Mouse (Mus musculus): ENCODE results near the gene Ddx21. TPM values are rescaled to one million over a fixed set of nuclear protein-coding genes. Genes with fewer than 3 reads are reported as not detected.

Gene Ddx21
- total RNA-seq, 1 experiment from 2014 or later: 56.8 TPM

DNA sequence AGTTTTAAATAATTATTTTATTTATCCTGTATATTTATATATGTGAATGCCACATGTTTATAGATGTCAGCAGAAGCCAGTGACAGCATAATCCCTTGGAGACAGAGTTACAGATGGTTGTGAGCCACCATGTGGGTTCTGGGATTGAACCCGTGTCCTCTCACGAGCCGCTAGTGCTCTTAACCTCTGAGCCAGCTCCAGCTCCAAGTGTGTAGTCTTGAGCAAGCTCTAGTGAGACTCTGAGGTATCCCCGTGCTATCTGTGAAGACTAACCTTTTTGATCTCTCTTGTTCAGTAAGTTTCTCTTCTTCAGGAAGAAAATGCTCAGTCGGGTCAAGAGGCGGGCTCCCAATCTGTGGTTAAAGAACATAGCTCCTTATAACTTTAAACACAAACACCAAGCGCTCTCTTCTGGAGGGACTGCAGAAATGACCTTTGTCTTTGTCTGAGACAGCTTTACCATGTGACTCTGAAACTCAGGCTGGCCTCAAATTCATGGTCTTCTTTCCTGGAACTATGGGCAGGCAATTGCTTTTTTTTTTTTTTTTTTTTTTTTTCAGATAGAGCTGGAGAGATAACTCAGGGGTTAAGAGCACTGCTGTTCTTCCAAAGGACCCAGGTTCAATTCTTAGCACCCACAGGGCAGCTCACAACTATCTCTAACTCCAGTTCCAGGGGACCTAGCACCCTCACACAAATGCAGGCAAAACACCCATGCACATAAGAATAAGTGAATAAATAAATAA lies 31.8 kb downstream of the Ddx21 start:
- no peak for DNase-seq

DNA sequence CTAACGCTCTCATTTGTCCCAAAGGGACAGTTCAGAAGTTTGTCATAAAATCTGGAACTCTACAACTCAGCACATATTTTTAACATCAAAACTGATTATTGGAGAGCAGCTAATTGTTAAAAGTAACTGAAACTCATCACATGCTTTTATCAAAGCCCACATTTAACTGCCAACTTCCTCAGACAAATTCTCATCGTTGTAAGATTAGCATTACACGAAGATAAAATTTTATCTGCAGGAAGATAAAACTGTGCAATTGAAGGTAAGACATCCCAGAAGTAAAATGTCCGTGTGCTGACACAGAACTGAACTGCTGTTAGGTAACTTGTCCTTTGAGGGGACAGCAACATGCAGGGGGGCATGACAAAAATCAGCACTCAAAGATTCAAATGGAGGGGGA lies 33.2 kb downstream of the Ddx21 start:
- no peak for DNase-seq

DNA sequence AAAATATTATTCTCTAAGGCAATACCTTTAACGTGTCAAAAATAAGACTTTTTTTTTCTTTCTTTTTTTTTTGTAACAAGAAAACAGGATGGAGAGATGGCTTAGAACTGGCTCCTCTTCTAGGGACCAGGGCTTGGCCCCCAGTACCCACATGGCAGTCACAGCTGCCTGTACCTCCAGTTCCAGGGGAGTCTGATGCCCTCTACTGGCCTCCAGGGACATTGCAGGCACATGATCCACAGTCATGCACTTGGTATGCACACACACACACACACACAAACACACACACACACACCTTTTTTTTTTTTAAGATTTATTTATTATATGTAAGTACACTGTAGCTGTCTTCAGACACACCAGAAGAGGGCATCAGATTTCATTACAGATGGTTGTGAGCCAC lies 44.3 kb downstream of the Ddx21 start:
- no peak for DNase-seq

DNA sequence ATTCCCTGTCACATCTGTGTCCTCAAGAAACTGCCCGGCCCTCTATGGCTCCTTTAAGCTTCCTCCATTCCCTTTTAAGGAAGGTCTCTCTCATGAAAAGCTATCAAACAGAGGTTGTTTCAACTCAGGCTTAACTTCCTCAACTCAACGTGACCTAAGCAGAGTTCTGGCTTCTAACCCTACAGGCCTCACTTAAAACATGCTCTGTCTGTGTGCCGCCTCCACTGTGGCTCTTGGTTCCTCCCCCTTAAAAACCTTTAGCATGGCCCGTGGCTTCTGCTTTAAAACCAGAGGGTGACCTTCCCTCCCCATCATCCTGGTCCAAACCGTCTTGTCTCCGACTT lies 45.6 kb downstream of the Ddx21 start:
- DNase-seq: no peak

DNA sequence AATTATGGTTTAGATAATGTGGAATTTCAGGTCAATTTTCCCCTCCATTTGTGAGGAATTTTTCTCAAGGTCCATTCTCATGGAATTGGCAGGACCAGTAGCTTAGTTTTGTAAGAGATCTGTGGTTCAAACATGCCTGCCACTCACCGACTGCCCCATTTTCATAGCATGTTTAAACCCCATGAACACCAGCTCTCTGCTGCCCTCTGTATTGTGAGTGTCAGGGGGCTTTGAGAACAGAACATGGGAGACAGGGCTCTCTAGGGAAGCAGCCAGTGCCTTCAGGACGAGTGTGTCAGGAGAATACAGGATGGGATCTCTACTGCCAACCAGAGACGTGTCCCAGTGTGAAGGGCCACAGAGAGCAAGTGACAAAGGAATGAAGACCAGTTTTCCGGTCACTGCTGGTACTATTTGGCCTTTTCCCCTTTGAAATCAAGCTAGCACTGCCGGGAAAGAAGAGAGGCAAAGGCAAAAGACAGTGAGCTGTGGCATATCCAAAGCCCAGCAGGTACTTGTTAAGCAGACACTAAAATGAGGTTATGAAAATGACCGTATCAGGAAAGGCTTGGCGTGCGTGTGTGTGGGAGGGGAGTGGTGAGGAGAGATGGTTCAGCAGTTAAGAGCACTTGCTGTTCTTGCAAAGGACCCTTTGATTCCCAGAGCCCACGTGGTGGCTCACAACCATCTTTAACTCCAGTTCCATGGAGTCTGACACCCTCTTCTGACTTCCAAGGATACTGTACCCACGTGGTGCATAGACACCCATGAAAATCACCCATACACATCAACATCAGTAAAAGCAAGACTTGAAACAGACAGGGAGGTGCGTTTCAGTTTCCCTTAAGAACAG lies 46.1 kb downstream of the Ddx21 start:
- no peak for DNase-seq

DNA sequence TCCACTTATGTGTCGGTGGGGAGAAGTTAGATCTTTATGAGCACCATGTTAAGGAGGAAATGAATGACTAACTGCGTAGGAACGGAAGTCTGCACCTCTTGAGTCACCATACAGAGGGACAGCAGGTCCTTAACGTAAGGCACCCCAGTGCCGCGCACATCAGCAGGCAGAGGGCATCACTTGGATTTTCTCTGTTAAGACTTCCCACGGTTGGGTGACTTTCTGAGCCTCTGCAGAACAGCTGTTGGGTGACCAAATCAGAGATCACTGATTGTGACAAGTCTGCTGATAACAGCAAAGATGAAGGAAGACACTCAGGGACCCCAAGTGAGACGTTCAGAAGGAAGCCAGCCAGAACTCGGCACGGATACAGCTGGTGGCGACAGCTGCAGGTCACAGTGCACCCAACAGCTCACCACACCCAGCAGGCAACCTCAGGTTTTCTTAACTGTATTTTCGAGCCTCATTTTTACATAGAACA lies 48.4 kb downstream of the Ddx21 start:
- no peak for DNase-seq

DNA sequence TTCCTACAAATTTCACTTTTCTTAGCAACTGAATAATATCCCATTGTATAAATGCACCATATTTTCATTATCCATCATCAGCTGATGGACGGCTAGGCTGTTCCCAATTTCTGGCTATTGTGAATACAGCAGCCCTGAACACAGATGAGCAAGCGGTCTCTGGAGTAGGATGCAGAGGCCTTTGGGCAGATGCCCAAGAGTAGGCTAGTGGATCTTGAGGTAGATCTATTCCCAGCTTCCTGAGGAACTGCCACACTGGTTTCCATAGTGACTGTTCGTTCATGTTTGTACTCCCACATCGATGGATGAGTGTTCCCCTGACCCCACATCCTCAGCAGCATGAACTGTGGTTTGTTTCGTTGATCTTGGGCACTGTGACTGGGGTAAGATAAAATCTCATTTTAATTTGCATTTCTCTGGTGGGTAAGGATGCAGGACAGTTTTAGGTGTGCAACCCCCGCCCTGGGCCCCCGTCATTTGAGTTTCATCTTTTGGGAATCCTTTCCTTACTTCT lies 51.2 kb downstream of the Ddx21 start:
- no peak for DNase-seq

DNA sequence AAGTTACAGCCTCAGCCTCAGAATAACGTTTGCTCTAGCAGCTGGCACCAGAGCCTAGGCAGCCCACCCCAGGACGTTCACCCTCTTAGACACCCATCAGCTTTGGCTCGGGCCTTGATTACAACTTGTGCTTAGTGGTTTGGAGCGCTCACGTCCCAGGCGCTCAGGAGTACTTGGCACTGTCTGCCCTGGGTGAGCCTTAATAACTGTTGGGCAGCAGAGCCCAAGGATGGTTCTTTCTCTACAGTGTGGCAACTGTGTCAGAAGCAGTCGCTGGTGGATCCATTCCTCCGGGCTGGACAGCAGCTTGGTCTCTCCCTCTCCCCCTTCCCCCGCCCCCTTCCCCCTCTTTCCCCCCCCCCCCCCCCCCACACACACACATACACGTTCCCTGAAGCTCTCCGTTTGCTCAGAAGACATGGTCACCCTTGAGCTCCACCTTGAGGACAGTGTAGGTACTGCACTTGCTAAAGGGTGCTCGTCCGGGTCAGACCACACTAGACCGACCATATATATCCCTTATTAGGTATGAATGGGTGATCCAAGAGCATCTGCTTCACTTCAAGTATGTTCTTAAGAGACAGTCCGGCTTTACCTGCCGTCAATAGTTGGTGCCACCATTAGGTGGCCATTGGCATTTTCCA lies 52.4 kb downstream of the Ddx21 start:
- peak; percentile 67 for DNase-seq

DNA sequence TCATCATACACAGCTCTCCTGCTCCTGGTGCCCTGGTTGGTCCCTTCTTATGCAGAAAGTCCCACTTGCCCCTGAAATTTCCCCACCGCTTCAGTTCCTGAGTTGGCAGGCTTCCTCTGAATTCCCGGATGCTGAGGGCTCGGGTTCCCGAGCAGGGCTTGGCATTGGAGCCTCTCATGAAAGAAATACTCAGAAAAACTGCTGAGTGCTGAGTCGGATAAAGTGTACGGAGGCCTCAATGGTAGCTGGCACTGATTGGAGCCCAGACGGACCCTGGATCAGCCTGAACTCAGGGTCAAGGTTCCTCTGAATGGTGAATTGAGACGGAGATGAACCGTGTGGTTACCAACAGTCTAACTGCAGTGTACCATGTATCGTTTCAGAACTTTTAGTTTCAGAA lies 55.6 kb downstream of the Ddx21 start:
- DNase-seq: no peak

DNA sequence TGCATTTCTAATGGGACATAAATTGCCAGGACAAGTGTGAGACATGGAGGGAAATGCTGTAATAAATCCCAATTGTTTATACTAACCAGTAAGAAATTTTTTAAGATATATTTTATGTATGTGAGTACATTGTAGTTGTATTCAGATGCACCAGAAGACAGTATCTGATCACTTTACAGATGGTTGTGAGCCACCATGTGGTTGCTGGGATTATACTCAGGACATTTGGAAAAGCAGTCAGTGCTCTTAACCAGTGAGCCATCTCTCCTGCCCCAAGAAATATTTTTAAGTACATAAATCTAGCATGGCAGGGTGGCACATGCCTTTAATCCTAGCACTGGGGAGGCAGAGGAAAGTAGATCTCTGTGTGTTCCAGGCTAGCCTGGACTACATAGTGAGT lies 56.3 kb downstream of the Ddx21 start:
- no peak for DNase-seq

DNA sequence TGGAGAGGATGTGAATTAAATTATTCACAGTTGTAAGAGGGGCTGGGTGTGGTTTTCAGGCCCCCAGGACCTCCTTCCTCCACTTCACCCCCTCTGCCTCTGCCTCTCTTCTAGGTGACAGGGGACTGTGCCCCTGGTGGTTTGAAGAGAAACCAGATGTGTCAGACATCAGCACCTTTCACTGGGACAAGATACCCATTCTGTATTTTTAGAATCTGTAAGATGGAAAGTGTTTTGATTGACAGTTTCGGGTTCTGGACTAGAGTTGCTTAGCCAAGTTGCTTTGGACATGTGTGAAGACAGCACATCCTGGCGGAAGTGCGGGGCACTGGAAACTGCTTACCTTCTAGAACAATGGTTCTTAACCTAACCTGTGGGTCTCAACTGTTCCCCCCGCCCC lies 57.8 kb downstream of the Ddx21 start:
- DNase-seq: no peak

DNA sequence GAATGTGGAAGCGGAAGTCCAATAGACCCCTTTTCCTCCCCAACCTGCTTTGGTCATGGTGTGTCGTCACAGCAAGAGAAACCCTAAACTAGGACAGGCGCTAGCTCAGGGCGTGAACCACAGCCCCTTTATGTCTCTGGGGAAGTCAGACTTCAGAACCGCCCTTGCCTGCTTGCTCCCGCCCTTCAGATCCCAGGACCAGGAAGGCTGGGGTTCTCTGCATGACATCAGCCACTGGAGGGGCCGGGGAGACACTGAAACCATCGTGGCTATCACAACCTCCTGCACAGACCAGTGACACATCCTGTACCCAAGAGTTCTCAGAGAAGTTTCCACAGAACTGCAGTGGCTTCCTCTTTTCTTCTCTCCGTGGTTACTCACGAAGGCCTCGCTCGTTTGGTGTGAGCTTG lies 58.7 kb downstream of the Ddx21 start:
- DNase-seq: no peak

DNA sequence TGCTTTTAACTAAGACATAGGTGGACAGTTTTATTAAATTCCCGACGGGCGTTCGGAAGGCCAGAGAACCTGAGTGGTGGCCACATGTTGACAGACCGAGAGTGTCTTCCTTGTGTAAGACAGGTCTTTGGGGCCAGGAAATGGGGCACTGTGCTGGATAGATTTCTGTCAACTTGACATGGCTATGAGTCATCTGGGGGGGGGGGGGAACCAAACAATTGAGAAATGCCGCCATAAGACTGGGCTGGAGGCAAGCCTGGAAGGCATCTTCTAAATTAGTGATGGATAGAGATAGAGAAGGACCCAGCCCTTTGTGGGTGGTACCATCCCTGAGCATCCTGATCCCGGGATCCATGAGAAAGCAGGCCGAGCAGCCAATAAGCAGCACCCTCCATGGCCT lies 59.2 kb downstream of the Ddx21 start:
- DNase-seq: no peak

DNA sequence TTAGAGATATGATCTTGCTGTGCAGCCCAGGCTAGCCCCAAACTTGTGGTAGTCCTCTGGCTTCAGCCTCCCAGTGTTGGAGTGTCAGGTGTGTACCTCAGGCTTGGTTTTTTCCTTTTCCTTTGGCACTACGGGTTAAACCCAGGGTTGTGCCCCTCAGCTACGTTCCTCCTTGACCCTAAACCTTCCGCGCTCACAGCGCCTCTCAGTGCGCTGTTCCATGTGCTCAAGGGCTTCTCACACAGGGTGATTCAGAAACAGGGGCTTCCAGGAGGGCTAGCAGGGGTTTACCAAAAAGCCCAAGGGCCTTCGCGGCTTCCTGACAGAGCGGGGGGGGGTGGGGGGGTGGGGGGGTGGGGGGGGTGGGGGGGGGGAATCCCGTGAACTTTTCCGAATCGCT lies 59.6 kb downstream of the Ddx21 start:
- no peak for DNase-seq

DNA sequence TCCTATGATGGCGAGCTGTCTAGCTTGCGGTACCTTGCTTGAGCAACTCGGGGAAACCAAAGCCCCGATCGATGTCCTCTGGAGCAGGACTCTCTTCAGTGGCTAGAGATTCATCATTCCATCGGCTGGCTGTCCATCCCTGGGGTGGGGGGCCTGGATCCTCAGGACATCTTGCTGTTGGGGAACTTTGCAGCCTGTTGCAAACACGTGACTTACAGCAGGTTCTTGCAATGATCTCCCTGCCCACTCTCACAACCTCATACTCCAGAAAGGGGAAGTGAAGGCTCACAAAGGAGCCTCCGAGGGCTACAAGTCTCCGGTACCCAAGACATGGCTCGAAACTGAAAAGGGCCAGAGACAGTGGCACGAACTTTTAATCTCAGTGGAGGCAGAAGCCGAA lies 60.6 kb downstream of the Ddx21 start:
- no peak for DNase-seq

DNA sequence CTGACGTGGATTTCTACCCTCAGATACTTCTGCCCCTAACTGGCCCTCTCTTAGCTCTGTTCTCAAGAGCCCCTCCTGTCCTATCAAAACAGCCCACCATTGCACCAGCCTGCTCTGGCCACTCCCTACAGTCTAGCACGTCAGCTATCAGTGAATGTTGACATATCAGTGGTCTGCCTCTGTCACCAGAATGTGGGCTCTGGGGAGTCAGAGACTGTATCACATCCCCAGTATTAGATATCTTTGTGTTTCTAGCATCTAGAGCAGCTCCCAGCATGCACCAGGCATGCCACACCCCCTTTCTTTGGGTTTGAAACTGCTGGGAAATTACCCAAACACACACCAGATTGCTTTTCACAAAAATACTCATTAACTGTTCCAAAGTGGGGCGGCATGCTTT lies 61.3 kb downstream of the Ddx21 start:
- no peak for DNase-seq

DNA sequence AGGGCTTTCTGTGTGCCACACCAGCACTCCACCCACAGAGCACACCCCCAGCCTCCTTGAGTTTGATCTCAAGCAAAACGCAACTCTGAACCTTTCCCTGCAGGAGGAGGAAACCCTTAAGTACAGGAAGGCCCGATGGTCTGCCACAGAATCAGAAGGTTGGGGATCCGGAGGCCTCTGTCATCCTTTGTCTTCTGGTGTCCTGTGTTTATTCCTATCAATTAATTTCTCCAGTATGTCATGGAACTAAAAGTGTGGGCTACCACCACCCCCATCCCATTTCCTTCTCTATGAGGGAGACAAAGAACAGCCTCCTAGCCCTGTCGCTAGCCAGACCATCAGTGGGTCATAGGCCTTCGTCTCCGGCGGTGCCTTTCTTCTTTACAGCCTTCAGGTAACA lies 67.6 kb downstream of the Ddx21 start:
- no peak for DNase-seq

DNA sequence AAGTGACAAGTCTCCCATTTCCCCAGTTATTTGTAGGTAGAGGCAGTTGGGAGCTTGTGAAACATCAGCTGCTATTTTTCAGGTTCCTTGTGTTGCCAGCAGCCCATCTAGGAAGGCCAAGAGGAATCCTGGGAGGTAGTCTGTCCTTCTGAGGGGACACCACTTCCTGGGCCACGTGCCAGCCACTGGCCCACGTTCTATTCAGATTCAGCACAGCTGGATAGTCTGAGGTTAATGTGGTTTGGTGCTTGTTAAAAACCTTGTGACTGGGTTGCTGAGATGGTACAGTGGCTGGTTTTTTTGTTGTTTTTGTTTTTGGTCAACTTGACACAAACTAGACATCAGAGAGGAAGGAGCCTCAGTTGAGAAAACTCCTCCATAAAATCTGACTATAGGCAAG lies 69.2 kb downstream of the Ddx21 start:
- no peak for DNase-seq

Other genes starting within 250 kb of the Ddx21 start
- gene Hk1, start 222.4 kb downstream of the Ddx21 start, total RNA-seq (2021): 20.7 and 27.9 TPM in 2 replicates
- not detected in 2 replicates for gene Hkdc1, start 179.8 kb downstream of the Ddx21 start, total RNA-seq (2021)
- 0.46 TPM in 1 of 2 replicates, not detected in the other for gene 4930507D05Rik, start 152.8 kb downstream of the Ddx21 start, total RNA-seq (2021)
- gene Supv3l1, start 152.5 kb downstream of the Ddx21 start, total RNA-seq (2021): 37.7 and 37.9 TPM in 2 replicates
- gene Vps26a, start 115.5 kb downstream of the Ddx21 start, total RNA-seq (2021): 55.0 and 55.2 TPM in 2 replicates
- 30.1 and 36.4 TPM in 2 replicates for gene Srgn, start 74.8 kb downstream of the Ddx21 start, total RNA-seq (2021)
- 53.7 and 60.9 TPM in 2 replicates for gene Kif1bp, start 23.8 kb downstream of the Ddx21 start, total RNA-seq (2021)
- gene Ddx50, start 48.9 kb upstream of the Ddx21 start, total RNA-seq (2021): 95.5 and 111 TPM in 2 replicates
- gene Stox1, start 123.8 kb upstream of the Ddx21 start, total RNA-seq (2021): 0.82 and 2.0 TPM in 2 replicates
- gene Ccar1, start 190.0 kb upstream of the Ddx21 start, total RNA-seq (2021): 65.3 and 69.8 TPM in 2 replicates